Mouse (Mus musculus): ENCODE measurements at regions not wholly inside any gene's neighbourhood (a gene's known extent, or its start where the extent isn't known, plus 50 kb on each side); places are given as distances from the start of the nearest gene placed in this dataset.

GRCm38 (mm10) chr4:71663397-71663796 is 94.4 kb downstream of the Gm11232 start:
- TF ChIP-seq POLR2A (IDR thresholded peaks at IDR 0.05; ENCODE audit: extremely low read depth, insufficient read depth, low read length) (no peak), CTCF (IDR thresholded peaks at IDR 0.05; ENCODE audit: low read depth, low read length) (no peak)
